Mouse (Mus musculus) layer of hippocampus, adult 2 months (tissue): ENCODE measurements around the gene Nfix. TPM values are rescaled to one million over a fixed set of nuclear protein-coding genes. Genes with fewer than 3 reads are reported as not detected.

Source experiments
- DNase-seq, 2 experiments: peaks; one replicate each; pipeline ENCODE4 v3.0.0; 2022; ENCODE audit warnings: low spot score in 2 of 2
- H3K27ac ChIP-seq: fragments of 200-600 bp; 2 replicates; pipeline ENCODE4 v1.8.1; 2022
- H3K4me3 ChIP-seq: fragments of 200-600 bp; 2 replicates; pipeline ENCODE4 v1.8.1; 2022; ENCODE audit warnings: mild to moderate bottlenecking
- CTCF ChIP-seq: fragments of 200-600 bp; conservative IDR thresholded peaks from 2 replicates; pipeline ENCODE4 v1.8.1; 2022; ENCODE audit warnings: antibody characterized with exemption, mild to moderate bottlenecking, moderate library complexity
- total RNA-seq, 2 experiments: library from RNA; stranded (reverse); gene quantifications; 2 replicates each; pipeline ENCODE4 v1.2.3; 2021

The Nfix gene
- total RNA-seq, 2 experiments from 2014 or later: 408 to 482 TPM

GRCm38 (mm10) chr8:84780225-84780555 lies 20.0 kb downstream of the Nfix start:
- DNase-seq: no peak
- Histone ChIP-seq H3K27ac (peak overlapping the region; percentile 97), H3K4me3 (peak overlapping the region; percentile 41)
- no peak for TF ChIP-seq CTCF

GRCm38 (mm10) chr8:84779519-84780224 lies 20.5 kb downstream of the Nfix start:
- DNase-seq: peak; percentile 49 to 69
- no peak for TF ChIP-seq CTCF
- Histone ChIP-seq H3K4me3 (peak overlapping the region; percentile 41), H3K27ac (peak overlapping the region; percentile 97)

GRCm38 (mm10) chr8:84778638-84779380 lies 21.3 kb downstream of the Nfix start:
- no peak for TF ChIP-seq CTCF
- peak overlapping the region; percentile 97 for H3K27ac ChIP-seq
- DNase-seq: peak in 1 of 2 experiments; percentile 41
- peak overlapping the region; percentile 32 for H3K4me3 ChIP-seq

GRCm38 (mm10) chr8:84777899-84778637 lies 22.1 kb downstream of the Nfix start:
- no peak for DNase-seq
- peak overlapping the region; percentile 32; the same call in 1 of the 2 replicates for H3K4me3 ChIP-seq
- no peak for TF ChIP-seq CTCF
- peak overlapping the region; percentile 97 for H3K27ac ChIP-seq

- Histone ChIP-seq H3K27ac (peak overlapping the region; percentile 94), H3K4me3 (no peak overlapping the region)
- TF ChIP-seq CTCF: no peak
- DNase-seq: no peak
Observed at GRCm38 (mm10) chr8:84776569-84776968, 23.6 kb downstream of the Nfix start.

- H3K4me3 ChIP-seq: peak overlapping the region; percentile 33; the same call in 1 of the 2 replicates
Observed at GRCm38 (mm10) chr8:84775621-84776113, 24.5 kb downstream of the Nfix start.

GRCm38 (mm10) chr8:84775105-84775591 lies 25.0 kb downstream of the Nfix start:
- H3K4me3 ChIP-seq: peak overlapping the region; percentile 33
- peak overlapping the region; percentile 94 for H3K27ac ChIP-seq
- TF ChIP-seq CTCF: no peak
- DNase-seq: peak; percentile 60 to 80

More at GRCm38 (mm10) chr8:84775621-84776113, 24.5 kb downstream of the Nfix start:
- peak overlapping the region; percentile 94 for H3K27ac ChIP-seq
- DNase-seq: no peak
- TF ChIP-seq CTCF: no peak

GRCm38 (mm10) chr8:84774473-84774911 lies 25.7 kb downstream of the Nfix start:
- Histone ChIP-seq H3K27ac (peak overlapping the region; percentile 94), H3K4me3 (peak overlapping the region; percentile 29)
- no peak for TF ChIP-seq CTCF
- DNase-seq: peak; percentile 66 to 81

- DNase-seq: peak; percentile 75 to 92
- H3K4me3 ChIP-seq: peak overlapping the region; percentile 73
- no peak for TF ChIP-seq CTCF
- peak overlapping the region; percentile 99 for H3K27ac ChIP-seq
Observed at GRCm38 (mm10) chr8:84773833-84774232, 26.3 kb downstream of the Nfix start.

GRCm38 (mm10) chr8:84773304-84773703 lies 26.8 kb downstream of the Nfix start:
- TF ChIP-seq CTCF: no peak
- peak overlapping the region; percentile 73 for H3K4me3 ChIP-seq
- DNase-seq: peak; percentile 66 to 82
- peak overlapping the region; percentile 99 for H3K27ac ChIP-seq

GRCm38 (mm10) chr8:84772628-84773027 lies 27.5 kb downstream of the Nfix start:
- Histone ChIP-seq H3K27ac (peak overlapping the region; percentile 99), H3K4me3 (peak overlapping the region; percentile 73)
- no peak for DNase-seq
- TF ChIP-seq CTCF: no peak

GRCm38 (mm10) chr8:84771941-84772378 lies 28.2 kb downstream of the Nfix start:
- peak overlapping the region; percentile 99 for H3K27ac ChIP-seq
- TF ChIP-seq CTCF: 0 out of 2 replicates have a peak, but pooled peaks have one; percentile 5
- peak in 1 of 2 experiments; percentile 54 for DNase-seq
- H3K4me3 ChIP-seq: peak overlapping the region; percentile 73
